Mouse (Mus musculus) stomach, embryonic 16.5 days (tissue): Measurements from ENCODE around the gene Ivd. TPM values are rescaled to one million over a fixed set of nuclear protein-coding genes. Genes with fewer than 3 reads are reported as not detected.

Source experiments
- ATAC-seq: fragments of 200-750 bp; cut with Nextera tagmentation; 2 replicates; pipeline ENCODE4 v1.8.0; 2017; ENCODE audit warnings: moderate number of reproducible peaks, moderate TSS enrichment; ENCODE audit not compliant: insufficient read depth, low FRiP score
- H3K27ac ChIP-seq: fragments of 300-500 bp; sonication (generic); 2 replicates; pipeline ENCODE4 v1.5.1; 2014; ENCODE audit warnings: low read length
- H3K27me3 ChIP-seq: fragments of 300-500 bp; sonication (generic); 2 replicates; pipeline ENCODE4 v1.6.1; 2014; ENCODE audit warnings: low read length, control low read depth, mixed read lengths; ENCODE audit not compliant: control insufficient read depth, insufficient read depth
- H3K36me3 ChIP-seq: fragments of 300-500 bp; sonication (generic); 2 replicates; pipeline ENCODE4 v1.6.1; 2014; ENCODE audit warnings: low read length; ENCODE audit not compliant: control insufficient read depth, insufficient read depth
- H3K4me1 ChIP-seq: fragments of 300-500 bp; sonication (generic); 2 replicates; pipeline ENCODE4 v1.6.1; 2014; ENCODE audit warnings: low read length, control low read depth, mixed read lengths; ENCODE audit not compliant: control insufficient read depth, insufficient read depth
- H3K4me2 ChIP-seq: fragments of 300-500 bp; sonication (generic); 2 replicates; pipeline ENCODE4 v1.6.1; 2014; ENCODE audit warnings: low read depth, low read length, mixed read lengths
- H3K4me3 ChIP-seq: fragments of 300-500 bp; sonication (generic); replicated peaks from 2 replicates; pipeline ENCODE4 v1.5.1; 2014; ENCODE audit warnings: mild to moderate bottlenecking, low read length
- H3K9ac ChIP-seq: fragments of 300-500 bp; sonication (generic); 2 replicates; pipeline ENCODE4 v1.6.1; 2014; ENCODE audit warnings: low read length
- H3K9me3 ChIP-seq: fragments of 300-500 bp; sonication (generic); replicated peaks from 2 replicates; pipeline ENCODE4 v1.6.1; 2016; ENCODE audit warnings: low read length, control low read depth; ENCODE audit not compliant: control insufficient read depth
- WGBS: fragments of 180-500 bp; shearing (Covaris S2); extraction: QIAGEN DNeasy Blood & Tissue Kit; methylation state at CpG from one replicate; pipeline ENCODE4 v1.1.7; 2014; 5-methylcytosine and 5-hydroxymethylcytosine counted together
- polyA plus RNA-seq: library from polyadenylated mRNA; unstranded; fragments of >200 nt; fragmentation: Nextera tagmentation; extraction: Ambion mirVana; gene quantifications from 2 replicates; pipeline ENCODE4 v1.2.1, GENCODE M21; 2015

Ivd gene
- polyA plus RNA-seq, 1 experiment from 2014 or later = 64.3 TPM

DNA sequence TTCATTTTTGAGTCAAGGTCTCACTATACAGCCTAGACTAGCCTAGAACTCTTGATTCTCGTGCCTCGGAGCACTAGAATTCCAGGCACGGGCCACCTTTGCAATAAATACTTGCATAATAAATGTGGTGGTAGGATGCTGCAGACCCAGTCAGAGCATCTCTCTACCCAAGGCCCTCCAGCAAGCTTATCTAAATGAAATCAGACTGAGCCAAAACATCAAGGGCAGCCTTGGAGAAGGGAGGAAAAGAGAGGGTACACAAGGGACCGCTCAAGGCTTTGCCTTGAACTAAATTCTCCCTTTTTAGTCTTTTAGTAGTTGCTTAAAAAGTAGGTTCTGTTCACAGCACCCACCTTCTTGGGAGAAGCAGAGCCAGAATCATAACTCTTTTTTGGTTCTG, 29.4 kb downstream of the Ivd start:
- ATAC-seq = no peak
- Histone ChIP-seq H3K27me3 (peaks cover 22% of the 10 kb centered on the region), H3K4me2 (no peak overlapping the region), H3K4me3 (no peak overlapping the region), H3K9ac (no peak overlapping the region), H3K27ac (no peak overlapping the region), H3K9me3 (no peaks in the 10 kb centered on the region), H3K4me1 (peaks cover 5% of the 10 kb centered on the region), H3K36me3 (no peaks in the 10 kb centered on the region)
- WGBS = 89% methylated on average over 4 of the region's 4 CpGs

- H3K27me3 ChIP-seq = peaks cover 62% of the 10 kb centered on the region
- peak; percentile 48 for ATAC-seq
- WGBS = 2% methylated on average over 38 of the region's 38 CpGs
- peak overlapping the region; percentile 49 for H3K4me3 ChIP-seq
- peaks cover 19% of the 10 kb centered on the region for H3K4me1 ChIP-seq
- no peaks in the 10 kb centered on the region for H3K36me3 ChIP-seq
- peak overlapping the region; percentile 80 for H3K4me2 ChIP-seq
- no peak overlapping the region for H3K27ac ChIP-seq
- no peaks in the 10 kb centered on the region for H3K9me3 ChIP-seq
- peak overlapping the region; percentile 56 for H3K9ac ChIP-seq
Observed at GRCm38 (mm10) chr2:118895990-118896913, 34.5 kb downstream of the Ivd start.

DNA sequence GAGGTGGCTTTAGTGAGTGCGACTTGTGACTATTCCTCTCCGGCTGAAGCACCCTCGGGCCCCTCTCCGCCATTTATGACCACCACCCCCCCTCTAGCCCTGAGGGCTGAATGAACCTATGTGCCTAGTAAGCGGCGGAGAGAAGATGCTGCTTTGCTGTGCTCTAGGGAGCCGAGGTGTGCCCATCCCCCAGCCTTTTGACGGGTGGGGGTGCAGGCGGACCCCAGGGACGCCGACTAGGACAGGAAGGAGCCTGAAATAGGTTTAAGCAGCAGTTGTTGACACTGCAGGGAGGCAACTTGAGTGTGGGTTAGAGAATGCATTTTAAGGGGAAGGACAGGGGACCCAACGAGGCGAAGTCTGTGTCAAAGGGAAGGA, 35.1 kb downstream of the Ivd start:
- Histone ChIP-seq H3K4me3 (peak overlapping the region; percentile 49), H3K27ac (no peak overlapping the region), H3K4me2 (peak overlapping the region; percentile 80), H3K36me3 (no peaks in the 10 kb centered on the region), H3K4me1 (peaks cover 19% of the 10 kb centered on the region), H3K27me3 (peaks cover 61% of the 10 kb centered on the region), H3K9me3 (no peaks in the 10 kb centered on the region), H3K9ac (peak overlapping the region; percentile 56)
- WGBS = 1% methylated on average over 13 of the region's 13 CpGs
- ATAC-seq = no peak

DNA sequence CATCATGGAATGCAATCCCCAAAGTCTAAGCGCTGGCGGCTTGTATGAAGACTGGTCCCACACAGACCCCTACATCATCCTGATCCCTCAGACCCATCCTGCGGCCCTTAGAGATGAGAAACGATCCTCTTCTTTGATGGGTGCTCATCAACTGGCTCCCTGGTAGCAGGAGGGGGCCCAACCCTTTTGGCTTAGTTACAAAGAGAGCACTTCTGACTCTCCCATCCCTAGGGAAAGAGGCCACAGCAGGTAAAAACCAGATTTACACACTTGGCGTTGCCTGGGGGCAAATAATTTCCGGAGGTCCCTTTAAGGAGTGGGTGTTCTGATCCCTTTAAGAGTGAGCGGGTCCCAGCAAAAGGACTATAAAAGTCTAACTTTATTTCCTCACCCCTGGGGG, 35.6 kb downstream of the Ivd start:
- Histone ChIP-seq H3K36me3 (no peaks in the 10 kb centered on the region), H3K27ac (no peak overlapping the region), H3K9ac (peak overlapping the region; percentile 56; the same call in 1 of the 2 replicates), H3K4me1 (peaks cover 19% of the 10 kb centered on the region), H3K9me3 (no peaks in the 10 kb centered on the region), H3K4me2 (peak overlapping the region; percentile 80), H3K4me3 (peak overlapping the region; percentile 49; the same call in 1 of the 2 replicates), H3K27me3 (peaks cover 59% of the 10 kb centered on the region)
- WGBS = 6% methylated on average over 7 of the region's 7 CpGs
- no peak for ATAC-seq

DNA sequence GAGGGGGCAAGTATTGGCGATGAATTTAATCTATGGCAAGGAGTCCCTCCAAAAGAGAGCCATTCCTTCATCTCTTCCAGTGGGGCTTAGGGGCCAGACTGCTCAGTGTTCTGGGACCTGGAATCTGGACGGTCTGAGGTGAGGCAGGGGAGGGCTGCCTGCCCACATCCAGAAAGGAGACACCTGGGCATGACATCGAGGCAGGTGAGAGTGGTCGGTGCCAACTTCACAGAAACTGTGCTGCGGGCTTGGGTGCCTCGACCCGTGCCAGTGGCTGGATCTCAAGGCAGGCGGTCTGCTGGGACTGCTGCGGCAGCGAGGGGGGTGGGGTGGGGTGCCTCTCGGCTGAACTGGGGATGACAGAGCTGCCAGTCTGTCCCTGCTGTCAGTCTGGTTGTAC, 36.1 kb downstream of the Ivd start:
- H3K4me3 ChIP-seq = no peak overlapping the region
- no peak overlapping the region for H3K27ac ChIP-seq
- WGBS = 5% methylated on average over 11 of the region's 11 CpGs
- H3K9ac ChIP-seq = no peak overlapping the region
- no peaks in the 10 kb centered on the region for H3K36me3 ChIP-seq
- no peak overlapping the region for H3K4me2 ChIP-seq
- H3K27me3 ChIP-seq = peaks cover 59% of the 10 kb centered on the region
- no peaks in the 10 kb centered on the region for H3K9me3 ChIP-seq
- H3K4me1 ChIP-seq = peaks cover 21% of the 10 kb centered on the region
- no peak for ATAC-seq

- no peaks in the 10 kb centered on the region for H3K9me3 ChIP-seq
- no peak overlapping the region for H3K27ac ChIP-seq
- WGBS = 20% methylated on average over 4 of the region's 4 CpGs
- peaks cover 28% of the 10 kb centered on the region for H3K4me1 ChIP-seq
- no peak overlapping the region for H3K4me2 ChIP-seq
- ATAC-seq = no peak
- H3K27me3 ChIP-seq = peaks cover 59% of the 10 kb centered on the region
- H3K36me3 ChIP-seq = no peaks in the 10 kb centered on the region
- no peak overlapping the region for H3K9ac ChIP-seq
- H3K4me3 ChIP-seq = no peak overlapping the region
Observed at GRCm38 (mm10) chr2:118898771-118899170, 37.0 kb downstream of the Ivd start.

GRCm38 (mm10) chr2:118899306-118899705, 37.6 kb downstream of the Ivd start:
- ATAC-seq = no peak
- H3K36me3 ChIP-seq = no peaks in the 10 kb centered on the region
- H3K4me3 ChIP-seq = no peak overlapping the region
- WGBS = 26% methylated on average over 7 of the region's 7 CpGs
- no peak overlapping the region for H3K4me2 ChIP-seq
- H3K27ac ChIP-seq = no peak overlapping the region
- no peak overlapping the region for H3K9ac ChIP-seq
- no peaks in the 10 kb centered on the region for H3K9me3 ChIP-seq
- peaks cover 56% of the 10 kb centered on the region for H3K27me3 ChIP-seq
- peaks cover 28% of the 10 kb centered on the region for H3K4me1 ChIP-seq

DNA sequence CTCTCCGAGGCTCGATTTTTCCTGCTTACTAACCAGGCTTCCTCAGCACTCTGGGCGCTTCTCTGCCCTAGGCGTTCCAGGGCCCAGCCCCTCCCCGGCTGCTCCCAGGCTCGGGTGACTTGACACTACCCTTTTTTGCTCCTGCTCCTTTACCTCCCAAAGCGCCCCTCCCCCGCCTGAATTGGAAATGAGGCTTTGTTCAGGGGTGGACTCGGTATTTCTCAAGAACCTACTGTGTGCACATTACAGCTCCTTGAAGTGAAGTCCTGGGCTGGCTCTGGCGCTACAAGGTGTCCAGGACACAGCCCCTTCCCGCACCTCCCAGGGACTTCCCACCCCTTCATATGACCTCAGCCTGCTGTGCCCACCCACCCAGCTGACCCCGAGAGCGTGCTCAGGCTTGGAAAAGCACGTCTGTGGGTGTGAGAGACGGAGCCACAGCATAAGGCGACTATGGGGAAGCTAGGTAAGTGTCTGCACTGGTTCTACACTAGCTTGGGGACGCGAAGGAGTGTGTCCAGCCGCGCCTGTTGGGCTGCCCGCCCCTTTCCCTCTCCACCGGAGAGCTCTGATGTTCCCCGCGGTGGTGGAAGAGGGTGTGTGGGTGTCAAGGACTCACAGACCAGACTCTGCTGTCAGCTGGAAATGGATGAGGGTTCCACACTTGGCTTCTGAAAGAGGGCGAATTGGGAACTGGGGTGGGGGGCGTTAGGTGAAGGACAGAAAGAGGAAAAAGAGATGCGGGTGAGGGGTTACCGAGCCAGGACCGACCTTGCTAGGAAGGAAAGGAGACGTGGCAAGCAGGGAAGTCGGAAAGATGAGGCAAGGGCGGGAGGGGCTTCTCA, 38.4 kb downstream of the Ivd start, which contains the start of gene Bahd1:
Gene Bahd1 (plus strand): TSS at position 397 of the 845 bp plus-strand sequence.
- Histone ChIP-seq H3K9me3 (no peaks in the 10 kb centered on the region), H3K4me2 (peak within 1 kb of the TSS; percentile 100), H3K4me1 (peaks cover 28% of the 10 kb centered on the region), H3K9ac (peak within 1 kb of the TSS; percentile 91), H3K36me3 (no peaks in the 10 kb centered on the region), H3K4me3 (peak within 1 kb of the TSS; percentile 80), H3K27me3 (peaks cover 47% of the 10 kb centered on the region), H3K27ac (no peak within 1 kb of the TSS; the same call in 1 of the 2 replicates)
- 2% methylated on average over 32 of the region's 32 CpGs for WGBS
- ATAC-seq = no peak

DNA sequence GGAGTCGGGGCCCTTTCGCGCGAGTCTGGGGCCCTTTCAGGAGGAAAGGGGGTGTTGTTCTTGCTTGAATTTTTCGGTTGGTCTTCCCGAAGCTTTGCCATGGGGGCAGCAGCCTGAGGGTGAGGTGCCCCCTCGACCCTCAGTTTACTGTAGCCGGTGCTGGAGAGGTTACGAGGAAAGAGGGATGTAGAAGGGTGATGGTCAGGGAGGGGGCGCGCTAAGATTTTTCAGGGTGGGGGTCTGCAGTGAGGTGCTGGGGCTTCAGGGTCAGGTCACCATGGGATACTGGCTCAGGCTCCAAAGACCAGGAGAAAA, 39.0 kb downstream of the Ivd start:
- 0% methylated on average over 11 of the region's 11 CpGs for WGBS
- H3K4me3 ChIP-seq = peak overlapping the region; percentile 80

More for the DNA sequence above, 39.0 kb downstream of the Ivd start:
- ATAC-seq = no peak
- H3K27ac ChIP-seq = no peak overlapping the region
- H3K4me1 ChIP-seq = peaks cover 28% of the 10 kb centered on the region
- H3K9me3 ChIP-seq = no peaks in the 10 kb centered on the region
- peak overlapping the region; percentile 100 for H3K4me2 ChIP-seq
- H3K9ac ChIP-seq = peak overlapping the region; percentile 91
- peaks cover 41% of the 10 kb centered on the region for H3K27me3 ChIP-seq
- no peaks in the 10 kb centered on the region for H3K36me3 ChIP-seq
